Mouse (Mus musculus) C2C12 (cell line): ENCODE measurements around the gene Stum.

Experiments used
- CEBPB ChIP-seq: IDR thresholded peaks from one replicate; pipeline ENCODE4 v1.6.1; 2011; ENCODE audit warnings: low read depth, mild to moderate bottlenecking, control low read depth, moderate library complexity
- CTCF ChIP-seq: IDR thresholded peaks from one replicate; pipeline ENCODE4 v1.5.1; 2011; ENCODE audit not compliant: control insufficient read depth, insufficient read depth, insufficient read length
- MAX ChIP-seq: IDR thresholded peaks from one replicate; pipeline ENCODE4 v1.6.1; 2011; ENCODE audit warnings: mild to moderate bottlenecking, control low read depth
- MYOD1 ChIP-seq: IDR thresholded peaks from one replicate; pipeline ENCODE4 v1.6.1; 2011; ENCODE audit warnings: low read depth; ENCODE audit not compliant: control insufficient read depth, insufficient read length
- MYOG ChIP-seq: IDR thresholded peaks from one replicate; pipeline ENCODE4 v1.6.1; 2011; ENCODE audit not compliant: control insufficient read depth, insufficient read length; ENCODE audit errors: extremely low read depth
- USF1 ChIP-seq: IDR thresholded peaks from one replicate; pipeline ENCODE4 v1.6.1; 2011; ENCODE audit warnings: low read depth, mild to moderate bottlenecking, control low read depth, moderate library complexity

- TF ChIP-seq CTCF (no peak), MAX (no peak), MYOD1 (no peak), USF1 (no peak), MYOG (no peak), CEBPB (no peak)
Observed at GRCm38 (mm10) chr1:180415836-180416235, 67.5 kb downstream of the Stum start.
